Mouse (Mus musculus): Measurements from ENCODE around the gene Zbtb1.
"Not testable (repeated sequence)": the region's sequence is repeated elsewhere in the genome, so short reads cannot be mapped to it uniquely, and the experiment has no call there.

The Zbtb1 gene

GRCm38 (mm10) chr12:76405183-76405970, 35.3 kb downstream of the Zbtb1 start:
- peak in 1 of 2 experiments; percentile 14 for DNase-seq

- peak in 1 of 2 experiments; percentile 28 for DNase-seq
Observed at GRCm38 (mm10) chr12:76405971-76406370, 35.9 kb downstream of the Zbtb1 start.

GRCm38 (mm10) chr12:76407184-76407583, 37.1 kb downstream of the Zbtb1 start:
- DNase-seq, result no peak

GRCm38 (mm10) chr12:76409166-76409565, 39.1 kb downstream of the Zbtb1 start:
- DNase-seq, result no peak

GRCm38 (mm10) chr12:76415383-76416010, 45.4 kb downstream of the Zbtb1 start:
- peak; percentile 21 to 46 for DNase-seq

- DNase-seq, result peak in 1 of 2 experiments; percentile 15
Observed at GRCm38 (mm10) chr12:76417433-76417854, 47.4 kb downstream of the Zbtb1 start, which contains the start of gene Ppp1r36. Gene Ppp1r36 (plus strand): TSS chr12:76417538.

- no peak for DNase-seq
Observed at GRCm38 (mm10) chr12:76418346-76418745, 48.3 kb downstream of the Zbtb1 start.

GRCm38 (mm10) chr12:76425256-76425655, 55.2 kb downstream of the Zbtb1 start:
- DNase-seq, result no peak

- DNase-seq, result no peak
Observed at GRCm38 (mm10) chr12:76427546-76427945, 57.5 kb downstream of the Zbtb1 start.

- DNase-seq, result no peak
Observed at GRCm38 (mm10) chr12:76430879-76431406, 60.9 kb downstream of the Zbtb1 start.

- DNase-seq, result no peak
Observed at GRCm38 (mm10) chr12:76431431-76431830, 61.4 kb downstream of the Zbtb1 start.

- no peak for DNase-seq
Observed at GRCm38 (mm10) chr12:76434111-76434510, 64.0 kb downstream of the Zbtb1 start.

- no peak for DNase-seq
Observed at GRCm38 (mm10) chr12:76435084-76435483, 65.0 kb downstream of the Zbtb1 start.

GRCm38 (mm10) chr12:76435549-76435948, 65.5 kb downstream of the Zbtb1 start:
- DNase-seq, result no peak

- not testable (repeated sequence) for DNase-seq
Observed at GRCm38 (mm10) chr12:76443488-76443887, 73.4 kb downstream of the Zbtb1 start.

GRCm38 (mm10) chr12:76444359-76444772, 74.3 kb downstream of the Zbtb1 start:
- no peak for DNase-seq

- no peak for DNase-seq
Observed at GRCm38 (mm10) chr12:76444862-76445261, 74.8 kb downstream of the Zbtb1 start.

- DNase-seq, result no peak
Observed at GRCm38 (mm10) chr12:76446201-76446600, 76.1 kb downstream of the Zbtb1 start.

Measured in spleen, adult 18-20 months (tissue).